Mouse (Mus musculus) spleen, adult 2 months (tissue): ENCODE measurements around the gene Klc2. TPM values are rescaled to one million over a fixed set of nuclear protein-coding genes. Genes with fewer than 3 reads are reported as not detected.

Experiments
- DNase-seq, 2 experiments: peaks; one replicate each; pipeline versions ENCODE4 v3.0.0 to v3.0.0-alpha.2; 2012 to 2021; ENCODE audit warnings: low spot score in 2 of 2, low read depth in 1 of 2
- H3K27ac ChIP-seq: fragments of 200-500 bp; 2 replicates; pipeline ENCODE4 v1.5.1; 2012; ENCODE audit warnings: low read length, inconsistent platforms; ENCODE audit not compliant: insufficient read depth
- H3K27me3 ChIP-seq: fragments of 200-500 bp; 2 replicates; pipeline ENCODE4 v1.6.1; 2012; ENCODE audit warnings: mild to moderate bottlenecking, moderate library complexity, low read length, inconsistent platforms; ENCODE audit not compliant: control insufficient read depth, insufficient read depth
- H3K36me3 ChIP-seq: fragments of 200-500 bp; 2 replicates; pipeline ENCODE4 v1.6.1; 2012; ENCODE audit warnings: mild to moderate bottlenecking, low read length, inconsistent platforms; ENCODE audit not compliant: control insufficient read depth, insufficient read depth
- H3K4me1 ChIP-seq: fragments of 200-500 bp; 2 replicates; pipeline ENCODE4 v1.6.1; 2011; ENCODE audit warnings: inconsistent platforms; ENCODE audit not compliant: control insufficient read depth, insufficient read depth, insufficient read length
- H3K4me3 ChIP-seq: fragments of 200-500 bp; 2 replicates; pipeline ENCODE4 v1.5.1; 2011; ENCODE audit warnings: mild to moderate bottlenecking, inconsistent platforms; ENCODE audit not compliant: insufficient read depth, insufficient read length; ENCODE audit errors: extremely low read depth
- CTCF ChIP-seq: fragments of 200-500 bp; IDR thresholded peaks from 2 replicates; pipeline ENCODE4 v1.5.1; 2011; ENCODE audit warnings: mild to moderate bottlenecking, inconsistent platforms; ENCODE audit not compliant: insufficient read depth, insufficient read length, insufficient replicate concordance; ENCODE audit errors: extremely low read depth
- POLR2A ChIP-seq: fragments of 200-500 bp; IDR thresholded peaks from 2 replicates; pipeline ENCODE4 v1.6.1; 2011; ENCODE audit warnings: low read depth, low read length, inconsistent platforms
- whole genome bisulfite sequencing: fragments of 180-500 bp; shearing (Covaris S2); methylation state at CpG from one replicate; pipeline ENCODE4 v1.1.7; 2018; 5-methylcytosine and 5-hydroxymethylcytosine counted together
- polyA plus RNA-seq: library from polyadenylated mRNA; depleted of rRNA; stranded (reverse); fragments of >200 nt; gene quantifications from 2 replicates; pipeline ENCODE4 v1.2.3, GENCODE M21; 2012

Gene Klc2
- polyA plus RNA-seq, 1 experiment, result 26.8 TPM

DNA sequence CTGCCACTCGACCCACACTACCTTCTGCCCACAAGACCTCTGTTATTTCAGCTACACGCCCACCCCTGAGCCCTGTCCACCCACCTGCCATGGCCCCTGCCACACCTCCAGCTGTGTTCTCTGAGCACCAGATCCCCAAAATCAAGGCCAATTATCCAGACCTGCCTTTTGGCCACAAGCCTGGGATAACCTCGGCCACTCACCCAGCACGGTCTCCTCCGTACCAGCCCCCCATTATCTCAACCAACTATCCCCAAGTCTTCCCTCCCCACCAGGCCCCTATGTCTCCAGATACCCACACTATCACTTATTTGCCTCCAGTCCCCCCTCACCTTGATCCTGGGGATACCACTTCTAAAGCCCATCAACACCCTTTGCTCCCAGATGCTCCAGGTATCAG lies 48.9 kb downstream of the Klc2 start:
- Histone ChIP-seq H3K27ac (no peak overlapping the region), H3K4me3 (no peak overlapping the region), H3K27me3 (peaks cover 12% of the 10 kb centered on the region), H3K36me3 (no peaks in the 10 kb centered on the region), H3K4me1 (peaks cover 6% of the 10 kb centered on the region)
- 92% methylated on average over 5 of the region's 5 CpGs for WGBS
- TF ChIP-seq CTCF, result no peak
- TF ChIP-seq POLR2A, result no peak
- DNase-seq, result no peak

DNA sequence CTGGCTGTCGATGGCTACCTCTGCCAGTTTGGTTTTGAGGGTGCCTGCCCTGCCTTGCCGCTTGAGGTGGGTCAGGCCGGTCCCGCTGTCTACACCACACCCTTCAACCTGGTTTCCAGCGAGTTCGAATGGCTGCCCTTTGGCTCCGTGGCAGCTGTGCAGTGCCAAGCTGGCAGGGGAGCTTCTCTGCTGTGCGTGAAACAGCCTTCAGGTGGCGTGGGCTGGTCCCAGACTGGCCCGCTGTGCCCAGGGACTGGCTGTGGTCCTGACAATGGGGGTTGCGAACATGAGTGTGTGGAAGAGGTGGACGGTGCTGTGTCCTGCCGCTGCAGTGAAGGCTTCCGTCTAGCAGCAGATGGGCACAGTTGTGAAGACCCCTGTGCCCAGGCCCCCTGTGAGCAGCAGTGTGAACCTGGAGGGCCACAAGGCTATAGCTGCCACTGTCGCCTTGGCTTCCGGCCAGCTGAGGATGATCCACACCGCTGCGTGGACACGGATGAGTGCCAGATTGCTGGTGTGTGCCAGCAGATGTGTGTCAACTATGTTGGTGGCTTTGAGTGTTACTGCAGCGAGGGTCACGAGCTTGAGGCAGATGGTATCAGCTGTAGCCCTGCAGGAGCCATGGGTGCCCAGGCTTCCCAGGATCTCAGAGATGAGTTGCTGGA lies 49.7 kb downstream of the Klc2 start:
- Histone ChIP-seq H3K27ac (no peak overlapping the region), H3K4me1 (peaks cover 6% of the 10 kb centered on the region), H3K4me3 (peak overlapping the region; percentile 25; the same call in 1 of the 2 replicates), H3K36me3 (no peaks in the 10 kb centered on the region), H3K27me3 (peaks cover 12% of the 10 kb centered on the region)
- no peak for TF ChIP-seq POLR2A
- TF ChIP-seq CTCF, result no peak
- WGBS, result 45% methylated on average over 21 of the region's 21 CpGs
- no peak for DNase-seq

DNA sequence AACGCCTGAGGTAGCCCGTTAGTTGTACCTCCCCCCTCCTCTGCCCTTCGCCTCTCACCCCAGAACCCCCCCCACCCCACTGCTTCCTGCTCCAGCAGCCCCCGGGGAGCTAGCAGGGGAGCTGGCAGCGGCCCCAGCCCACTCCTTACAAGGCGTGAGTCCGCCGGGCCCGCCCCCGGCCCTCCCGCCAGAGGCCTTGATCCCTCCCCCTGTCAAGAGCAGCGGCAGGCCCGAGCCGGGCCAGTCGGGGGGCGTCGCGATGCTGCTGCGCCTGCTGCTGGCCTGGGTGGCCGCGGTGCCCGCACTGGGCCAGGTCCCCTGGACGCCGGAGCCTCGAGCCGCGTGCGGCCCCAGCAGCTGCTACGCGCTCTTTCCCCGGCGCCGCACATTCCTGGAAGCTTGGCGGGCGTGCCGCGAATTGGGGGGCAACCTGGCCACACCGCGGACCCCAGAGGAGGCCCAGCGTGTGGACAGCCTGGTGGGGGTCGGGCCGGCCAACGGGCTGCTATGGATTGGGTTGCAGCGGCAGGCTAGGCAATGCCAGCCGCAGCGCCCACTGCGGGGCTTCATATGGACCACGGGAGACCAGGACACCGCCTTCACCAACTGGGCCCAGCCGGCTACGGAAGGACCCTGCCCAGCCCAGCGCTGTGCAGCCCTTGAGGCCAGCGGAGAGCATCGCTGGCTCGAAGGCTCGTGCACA lies 50.3 kb downstream of the Klc2 start, which contains the start of gene Cd248:
Gene Cd248, plus strand, starts transcription at position 212 of the 703 bp plus-strand sequence.
- no peak for DNase-seq
- H3K27ac ChIP-seq, result 0 out of 2 replicates have a peak within 1 kb of the TSS, but pooled peaks have one; percentile 16
- H3K4me3 ChIP-seq, result peak within 1 kb of the TSS; percentile 25; the same call in 1 of the 2 replicates
- peaks cover 12% of the 10 kb centered on the region for H3K27me3 ChIP-seq
- no peaks in the 10 kb centered on the region for H3K36me3 ChIP-seq
- H3K4me1 ChIP-seq, result peaks cover 6% of the 10 kb centered on the region
- TF ChIP-seq CTCF (no peak), POLR2A (no peak)
- WGBS, result 5% methylated on average over 50 of the region's 56 CpGs

DNA sequence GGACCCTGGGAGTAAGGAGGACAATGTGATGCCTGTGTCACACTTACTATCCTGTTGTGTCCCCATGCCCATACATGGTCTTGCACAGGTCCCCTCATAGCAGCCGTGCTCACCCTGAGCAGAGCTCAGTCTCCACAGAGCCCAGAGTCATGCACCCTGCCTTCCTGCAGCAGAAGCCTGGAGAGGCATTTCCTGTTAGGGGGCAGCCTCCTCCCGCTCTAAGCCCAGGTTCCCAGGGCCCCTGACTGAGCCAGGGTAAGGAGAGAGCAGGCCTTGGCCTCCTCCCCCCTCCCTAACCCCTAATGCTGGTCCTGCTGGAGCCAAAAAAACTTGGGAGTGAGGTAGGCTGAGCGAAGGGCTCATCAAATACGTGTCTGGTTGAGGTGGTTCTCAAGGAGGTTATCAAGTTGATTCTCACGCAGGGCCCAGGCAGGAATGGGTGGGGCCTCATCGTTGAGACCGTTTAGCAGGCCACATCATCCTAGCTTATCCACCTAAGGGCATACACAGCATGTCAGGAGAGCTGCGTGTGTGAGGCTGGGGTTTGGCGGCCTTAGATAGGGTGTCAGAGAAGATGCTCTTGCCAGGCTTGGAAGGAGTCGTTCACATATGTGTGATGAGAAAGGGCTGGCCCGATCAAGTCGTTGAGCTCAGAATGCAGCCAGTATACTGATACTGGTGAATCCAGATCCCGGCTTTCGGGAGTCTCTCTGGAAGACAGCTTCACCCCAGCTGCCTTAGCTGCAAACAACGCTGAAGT lies 51.1 kb downstream of the Klc2 start:
- H3K36me3 ChIP-seq, result no peaks in the 10 kb centered on the region
- no peak for TF ChIP-seq CTCF
- TF ChIP-seq POLR2A, result no peak
- H3K27ac ChIP-seq, result 0 out of 2 replicates have a peak overlapping the region, but pooled peaks have one; percentile 16
- 12% methylated on average over 15 of the region's 15 CpGs for WGBS
- H3K4me3 ChIP-seq, result no peak overlapping the region
- DNase-seq, result no peak
- H3K27me3 ChIP-seq, result peaks cover 12% of the 10 kb centered on the region
- H3K4me1 ChIP-seq, result peaks cover 6% of the 10 kb centered on the region

DNA sequence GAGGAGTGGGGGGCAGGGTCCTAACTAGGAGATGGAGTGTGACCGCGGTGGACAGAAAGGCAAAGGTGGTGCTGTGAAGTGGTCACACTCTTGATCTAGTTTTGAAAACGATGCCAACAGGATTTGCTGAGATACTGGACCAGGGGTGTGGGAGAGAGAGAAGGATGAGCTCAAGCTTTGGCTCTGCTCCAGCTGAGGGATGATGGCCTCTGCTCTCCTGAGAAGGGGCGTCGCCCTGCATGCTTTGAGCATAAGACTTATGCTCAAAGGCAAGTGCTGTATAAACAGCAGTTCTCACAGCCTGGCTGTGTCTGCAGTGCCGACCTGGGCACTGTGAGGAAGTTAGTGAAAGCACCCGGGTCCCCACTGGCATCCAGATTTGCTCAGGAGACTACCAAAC lies 53.3 kb downstream of the Klc2 start:
- 61% methylated on average over 7 of the region's 7 CpGs for WGBS
- H3K27me3 ChIP-seq, result peaks cover 12% of the 10 kb centered on the region
- TF ChIP-seq CTCF (no peak), POLR2A (no peak)

DNA sequence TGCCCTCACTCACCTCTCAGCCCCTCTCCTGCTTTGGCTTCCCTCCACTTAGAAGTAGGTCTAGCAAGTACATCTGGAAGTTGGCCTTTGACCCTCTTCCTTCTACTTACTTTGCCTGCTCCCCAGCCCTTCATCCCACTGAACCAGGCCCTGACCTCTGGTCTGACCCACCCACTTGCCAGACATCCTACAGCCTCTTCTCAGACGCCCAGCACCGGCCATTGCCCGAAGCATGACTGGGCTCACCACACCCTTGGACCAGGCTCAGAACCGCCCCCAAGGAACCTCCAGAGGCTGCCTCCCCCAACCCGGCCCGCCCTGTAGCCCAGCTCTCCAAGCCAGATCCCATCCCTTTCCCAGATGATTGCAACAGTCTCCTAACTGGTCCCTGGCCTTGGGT lies 55.9 kb downstream of the Klc2 start:
- Histone ChIP-seq H3K4me3 (no peak overlapping the region), H3K36me3 (no peaks in the 10 kb centered on the region), H3K27me3 (peaks cover 2% of the 10 kb centered on the region; the same call in 1 of the 2 replicates), H3K4me1 (peaks cover 2% of the 10 kb centered on the region; the same call in 1 of the 2 replicates), H3K27ac (no peak overlapping the region)
- TF ChIP-seq CTCF, result no peak
- no peak for TF ChIP-seq POLR2A
- no peak for DNase-seq
- WGBS, result 86% methylated on average over 6 of the region's 6 CpGs

More for the DNA sequence above, 53.3 kb downstream of the Klc2 start:
- no peak overlapping the region for H3K4me3 ChIP-seq
- no peak overlapping the region for H3K27ac ChIP-seq
- H3K36me3 ChIP-seq, result no peaks in the 10 kb centered on the region
- H3K4me1 ChIP-seq, result peaks cover 6% of the 10 kb centered on the region
- no peak for DNase-seq
